Mouse (Mus musculus): ENCODE measurements around the gene Fos. TPM values are rescaled to one million over a fixed set of nuclear protein-coding genes. Genes with fewer than 3 reads are reported as not detected.
A peak's percentile ranks its signal among the peaks of the same experiment; 100 is the strongest.
"Not testable (repeated sequence)": the region's sequence is repeated elsewhere in the genome, so short reads cannot be mapped to it uniquely, and the experiment has no call there.

Gene Fos
- total RNA-seq, 2 experiments from 2014 or later: 31.1 to 40.8 TPM

- DNase-seq (ENCODE audit: low spot score in 2 of 2): no peak
- intact Hi-C loops (cut with DNase I): no loop called here
Measured at GRCm38 (mm10) chr12:85513789-85514447, 40.2 kb downstream of the Fos start.

- intact Hi-C loops (cut with DNase I): no loop called here
- no peak for DNase-seq (ENCODE audit: low spot score in 2 of 2)
Measured at GRCm38 (mm10) chr12:85514958-85515357, 41.3 kb downstream of the Fos start.

- intact Hi-C loops (cut with DNase I): no loop called here
- DNase-seq (ENCODE audit: low spot score in 2 of 2): no peak
Measured at GRCm38 (mm10) chr12:85515865-85516264, 42.2 kb downstream of the Fos start.

- no peak for DNase-seq (ENCODE audit: low spot score in 2 of 2)
- intact Hi-C loops (cut with DNase I): no loop called here
Measured at GRCm38 (mm10) chr12:85517339-85517738, 43.6 kb downstream of the Fos start.

- intact Hi-C loops (cut with DNase I): no loop called here
- no peak for DNase-seq (ENCODE audit: low spot score in 2 of 2)
Measured at GRCm38 (mm10) chr12:85518009-85518408, 44.3 kb downstream of the Fos start.

GRCm38 (mm10) chr12:85519553-85519952 lies 45.9 kb downstream of the Fos start:
- peak in 1 of 2 experiments; percentile 13 for DNase-seq (ENCODE audit: low spot score in 2 of 2)
- intact Hi-C loops (cut with DNase I): no loop called here

GRCm38 (mm10) chr12:85521101-85521500 lies 47.4 kb downstream of the Fos start:
- intact Hi-C loops (cut with DNase I): no loop called here
- no peak for DNase-seq (ENCODE audit: low spot score in 2 of 2)

GRCm38 (mm10) chr12:85521673-85522072 lies 48.0 kb downstream of the Fos start:
- intact Hi-C loops (cut with DNase I): no loop called here
- DNase-seq (ENCODE audit: low spot score in 2 of 2): no peak

GRCm38 (mm10) chr12:85522631-85523388 lies 49.1 kb downstream of the Fos start:
- intact Hi-C loops (cut with DNase I): no loop called here
- DNase-seq (ENCODE audit: low spot score in 2 of 2): no peak

GRCm38 (mm10) chr12:85523421-85524192 lies 49.9 kb downstream of the Fos start:
- no peak for DNase-seq (ENCODE audit: low spot score in 2 of 2)
- intact Hi-C loops (cut with DNase I): no loop called here

GRCm38 (mm10) chr12:85524193-85524858 lies 50.6 kb downstream of the Fos start:
- DNase-seq (ENCODE audit: low spot score in 2 of 2): peak in 1 of 2 experiments; percentile 34
- intact Hi-C loops (cut with DNase I): no loop called here

- intact Hi-C loops (cut with DNase I); DNase-seq (ENCODE audit: low spot score in 2 of 2): not testable (repeated sequence)
Measured at GRCm38 (mm10) chr12:85524859-85525495, 51.3 kb downstream of the Fos start.

Other genes starting within 250 kb of the Fos start
- gene Mlh3, start 203.3 kb upstream of the Fos start, total RNA-seq (2021): 10 to 100 TPM; 14.3 TPM
- 10 to 100 TPM; 35.2 to 35.5 TPM for gene Acyp1, start 185.5 kb upstream of the Fos start, total RNA-seq (2021)
- gene Zc2hc1c, start 185.3 kb upstream of the Fos start, total RNA-seq (2021): 1 to 10 TPM; 1.4 to 1.5 TPM
- 10 to 100 TPM; 25.1 to 26.4 TPM for gene Nek9, start 134.5 kb upstream of the Fos start, total RNA-seq (2021)
- 100 to 1,000 TPM; 157 to 161 TPM for gene Tmed10, start 99.0 kb upstream of the Fos start, total RNA-seq (2021)
- 10 to 100 TPM; 45.5 to 68.8 TPM for gene Jdp2, start 125.1 kb downstream of the Fos start, total RNA-seq (2021)
- under 1 TPM in 1 of 2 experiments, not detected in 1; 0.88 TPM for gene Batf, start 212.8 kb downstream of the Fos start, total RNA-seq (2021)

All from left cerebral cortex, postnatal 14 days (tissue).